Mouse (Mus musculus) forebrain, postnatal 0 days (tissue): ENCODE measurements around the gene Sh2d3c. TPM values are rescaled to one million over a fixed set of nuclear protein-coding genes. Genes with fewer than 3 reads are reported as not detected.

Source experiments
- ATAC-seq: fragments of 200-750 bp; cut with Nextera tagmentation; 2 replicates; pipeline ENCODE4 v1.8.0; 2017; ENCODE audit warnings: mild to moderate bottlenecking, moderate library complexity
- DNase-seq: peaks from one replicate; pipeline ENCODE4 v3.0.0-alpha.2; 2015
- H3K27ac ChIP-seq: fragments of 300-500 bp; sonication (generic); 2 replicates; pipeline ENCODE4 v1.5.1; 2014; ENCODE audit warnings: low read depth, mild to moderate bottlenecking, antibody characterized with exemption, low read length, moderate library complexity, mixed read lengths
- H3K27me3 ChIP-seq: fragments of 300-500 bp; sonication (generic); 2 replicates; pipeline ENCODE4 v1.6.1; 2014; ENCODE audit warnings: mild to moderate bottlenecking, low read length, mixed read lengths; ENCODE audit not compliant: insufficient read depth
- H3K36me3 ChIP-seq: fragments of 300-500 bp; sonication (generic); 2 replicates; pipeline ENCODE4 v1.6.1; 2014; ENCODE audit warnings: mild to moderate bottlenecking, moderate library complexity; ENCODE audit not compliant: insufficient read depth
- H3K4me1 ChIP-seq: fragments of 300-500 bp; sonication (generic); 2 replicates; pipeline ENCODE4 v1.6.1; 2014; ENCODE audit warnings: antibody characterized with exemption; ENCODE audit not compliant: insufficient read depth
- H3K4me2 ChIP-seq: fragments of 300-500 bp; sonication (generic); 2 replicates; pipeline ENCODE4 v1.6.1; 2014; ENCODE audit warnings: low read depth, mild to moderate bottlenecking, moderate library complexity
- H3K4me3 ChIP-seq: fragments of 300-500 bp; sonication (generic); 2 replicates; pipeline ENCODE4 v1.5.1; 2014; ENCODE audit warnings: low read depth, low read length, mixed read lengths
- H3K9ac ChIP-seq: fragments of 300-500 bp; sonication (generic); 2 replicates; pipeline ENCODE4 v1.6.1; 2014; ENCODE audit warnings: mild to moderate bottlenecking
- H3K9me3 ChIP-seq: fragments of 300-500 bp; sonication (generic); 2 replicates; pipeline ENCODE4 v1.6.1; 2016; ENCODE audit warnings: low read length
- CTCF ChIP-seq: sonication (generic); IDR thresholded peaks from 2 replicates; pipeline ENCODE4 v1.5.1; 2016; ENCODE audit warnings: antibody characterized with exemption, control low read depth, low read depth
- WGBS: fragments of 180-500 bp; shearing (Covaris S2); extraction: QIAGEN DNeasy Blood & Tissue Kit; methylation state at CpG from one replicate; pipeline ENCODE4 v1.1.7; 2014; 5-methylcytosine and 5-hydroxymethylcytosine counted together
- polyA plus RNA-seq: library from polyadenylated mRNA; unstranded; fragments of >200 nt; fragmentation: Nextera tagmentation; extraction: Ambion mirVana; gene quantifications from 2 replicates; pipeline ENCODE4 v1.2.1, GENCODE M21; 2015
- total RNA-seq: library from RNA; depleted of rRNA; stranded (reverse); fragments of >200 nt; gene quantifications from 2 replicates; pipeline ENCODE4 v1.2.3, GENCODE M21; 2014; rRNA removed

The Sh2d3c gene
- total RNA-seq = 16.5 and 24.1 TPM in 2 replicates
- polyA plus RNA-seq = 41.3 and 48.9 TPM in 2 replicates

GRCm38 (mm10) chr2:32720681-32721229 lies at the start of gene Sh2d3c:
Gene Sh2d3c, plus strand, starts transcription at chr2:32721055.
- no peak for TF ChIP-seq CTCF
- no peak within 1 kb of the TSS for H3K9ac ChIP-seq
- no peak within 1 kb of the TSS for H3K27ac ChIP-seq
- H3K4me3 ChIP-seq = no peak within 1 kb of the TSS
- no peaks in the 10 kb centered on the region for H3K36me3 ChIP-seq
- no peaks in the 10 kb centered on the region for H3K9me3 ChIP-seq
- H3K27me3 ChIP-seq = no peaks in the 10 kb centered on the region
- ATAC-seq (no peak), DNase-seq (peak; percentile 14)
- no peaks in the 10 kb centered on the region for H3K4me1 ChIP-seq
- 44% methylated on average over 8 of the region's 8 CpGs for WGBS
- H3K4me2 ChIP-seq = no peak within 1 kb of the TSS

- Histone ChIP-seq H3K9me3 (no peaks in the 10 kb centered on the region), H3K4me1 (no peaks in the 10 kb centered on the region), H3K4me2 (no peak overlapping the region), H3K27ac (no peak overlapping the region), H3K36me3 (no peaks in the 10 kb centered on the region), H3K27me3 (no peaks in the 10 kb centered on the region), H3K9ac (no peak overlapping the region), H3K4me3 (no peak overlapping the region)
- DNase-seq = no peak
- ATAC-seq = no peak
- WGBS = 89% methylated on average over 9 of the region's 9 CpGs
- TF ChIP-seq CTCF = no peak
Measured at GRCm38 (mm10) chr2:32671147-32671546, 49.7 kb upstream of the Sh2d3c start.

- TF ChIP-seq CTCF = no peak
- H3K4me1 ChIP-seq = no peaks in the 10 kb centered on the region
- ATAC-seq = no peak
- H3K36me3 ChIP-seq = no peaks in the 10 kb centered on the region
- H3K9me3 ChIP-seq = no peaks in the 10 kb centered on the region
- H3K9ac ChIP-seq = no peak overlapping the region
- H3K27ac ChIP-seq = no peak overlapping the region
- DNase-seq = no peak
- H3K4me2 ChIP-seq = no peak overlapping the region
- no peaks in the 10 kb centered on the region for H3K27me3 ChIP-seq
- WGBS = 73% methylated on average over 9 of the region's 9 CpGs
- no peak overlapping the region for H3K4me3 ChIP-seq
Measured at GRCm38 (mm10) chr2:32671907-32672595, 48.8 kb upstream of the Sh2d3c start.

GRCm38 (mm10) chr2:32673176-32673917 lies 47.5 kb upstream of the Sh2d3c start:
- 82% methylated on average over 16 of the region's 16 CpGs for WGBS

GRCm38 (mm10) chr2:32676821-32677220 lies 44.0 kb upstream of the Sh2d3c start:
- no peak overlapping the region for H3K9ac ChIP-seq
- H3K27ac ChIP-seq = no peak overlapping the region
- DNase-seq (no peak), ATAC-seq (no peak)
- H3K36me3 ChIP-seq = no peaks in the 10 kb centered on the region
- no peaks in the 10 kb centered on the region for H3K4me1 ChIP-seq
- no peak overlapping the region for H3K4me3 ChIP-seq
- WGBS = 90% methylated on average over 3 of the region's 3 CpGs
- H3K9me3 ChIP-seq = no peaks in the 10 kb centered on the region
- no peak overlapping the region for H3K4me2 ChIP-seq
- no peak for TF ChIP-seq CTCF
- no peaks in the 10 kb centered on the region for H3K27me3 ChIP-seq

More at GRCm38 (mm10) chr2:32673176-32673917, 47.5 kb upstream of the Sh2d3c start:
- no peak overlapping the region for H3K4me3 ChIP-seq
- no peaks in the 10 kb centered on the region for H3K27me3 ChIP-seq
- ATAC-seq (no peak), DNase-seq (no peak)
- H3K4me2 ChIP-seq = no peak overlapping the region
- no peaks in the 10 kb centered on the region for H3K9me3 ChIP-seq
- no peak overlapping the region for H3K9ac ChIP-seq
- no peaks in the 10 kb centered on the region for H3K36me3 ChIP-seq
- TF ChIP-seq CTCF = no peak
- no peaks in the 10 kb centered on the region for H3K4me1 ChIP-seq
- H3K27ac ChIP-seq = no peak overlapping the region

- Histone ChIP-seq H3K27ac (no peak overlapping the region), H3K9ac (no peak overlapping the region), H3K4me2 (no peak overlapping the region), H3K27me3 (no peaks in the 10 kb centered on the region), H3K36me3 (peaks cover 5% of the 10 kb centered on the region), H3K4me1 (no peaks in the 10 kb centered on the region), H3K4me3 (no peak overlapping the region), H3K9me3 (no peaks in the 10 kb centered on the region)
- 96% methylated on average over 7 of the region's 7 CpGs for WGBS
- no peak for TF ChIP-seq CTCF
- ATAC-seq (no peak), DNase-seq (no peak)
Measured at GRCm38 (mm10) chr2:32677683-32678082, 43.2 kb upstream of the Sh2d3c start.

GRCm38 (mm10) chr2:32680051-32680451 lies 40.8 kb upstream of the Sh2d3c start:
- Histone ChIP-seq H3K27me3 (no peaks in the 10 kb centered on the region), H3K4me1 (no peaks in the 10 kb centered on the region), H3K27ac (no peak overlapping the region), H3K36me3 (peaks cover 22% of the 10 kb centered on the region), H3K4me3 (no peak overlapping the region), H3K4me2 (no peak overlapping the region), H3K9ac (no peak overlapping the region), H3K9me3 (no peaks in the 10 kb centered on the region)
- ATAC-seq = no peak
- DNase-seq = no peak
- TF ChIP-seq CTCF = no peak
- 52% methylated on average over 7 of the region's 7 CpGs for WGBS
